Mouse (Mus musculus): Measurements from ENCODE around the gene Lsamp. TPM values are rescaled to one million over a fixed set of nuclear protein-coding genes. Genes with fewer than 3 reads are reported as not detected.

Gene Lsamp
- polyA plus RNA-seq, 1 experiment from 2014 or later = 0.95 TPM

GRCm38 (mm10) chr16:41179557-41179956 is 1195.4 kb downstream of the Lsamp start:
- H3K4me3 ChIP-seq (ENCODE audit: low read depth, low read length) = no peak overlapping the region
- H3K27me3 ChIP-seq (ENCODE audit: insufficient read depth, low read length) = no peaks in the 10 kb centered on the region
- TF ChIP-seq CTCF (IDR thresholded peaks at IDR 0.05; ENCODE audit: low read depth) = no peak
- H3K4me1 ChIP-seq (ENCODE audit: insufficient read depth) = no peaks in the 10 kb centered on the region
- H3K27ac ChIP-seq (ENCODE audit: low read depth) = no peak overlapping the region
- DNase-seq (peak; percentile 17), ATAC-seq (ENCODE audit: insufficient read depth) (peak; percentile 28; the same call in 1 of the 2 replicates)
- H3K9ac ChIP-seq = no peak overlapping the region
- 32% methylated on average over 3 of the region's 3 CpGs for WGBS
- H3K9me3 ChIP-seq (ENCODE audit: low read depth, low read length) = no peaks in the 10 kb centered on the region
- no peaks in the 10 kb centered on the region for H3K36me3 ChIP-seq (ENCODE audit: insufficient read depth)
- H3K4me2 ChIP-seq = no peak overlapping the region

- Histone ChIP-seq H3K4me3 (ENCODE audit: low read depth, low read length) (no peak overlapping the region), H3K36me3 (ENCODE audit: insufficient read depth) (no peaks in the 10 kb centered on the region), H3K4me1 (ENCODE audit: insufficient read depth) (no peaks in the 10 kb centered on the region), H3K4me2 (no peak overlapping the region), H3K27ac (ENCODE audit: low read depth) (no peak overlapping the region), H3K9ac (no peak overlapping the region), H3K27me3 (ENCODE audit: insufficient read depth, low read length) (no peaks in the 10 kb centered on the region), H3K9me3 (ENCODE audit: low read depth, low read length) (no peaks in the 10 kb centered on the region)
- WGBS = 49% methylated on average over 3 of the region's 3 CpGs
- DNase-seq (no peak), ATAC-seq (ENCODE audit: insufficient read depth) (no peak)
- no peak for TF ChIP-seq CTCF (IDR thresholded peaks at IDR 0.05; ENCODE audit: low read depth)
Measured at GRCm38 (mm10) chr16:41180867-41181266, 1196.7 kb downstream of the Lsamp start.

GRCm38 (mm10) chr16:41210055-41210454 is 1225.9 kb downstream of the Lsamp start:
- TF ChIP-seq CTCF (IDR thresholded peaks at IDR 0.05; ENCODE audit: low read depth) = no peak
- 94% methylated on average over 5 of the region's 5 CpGs for WGBS
- H3K27ac ChIP-seq (ENCODE audit: low read depth) = no peak overlapping the region
- no peak overlapping the region for H3K4me3 ChIP-seq (ENCODE audit: low read depth, low read length)
- no peaks in the 10 kb centered on the region for H3K27me3 ChIP-seq (ENCODE audit: insufficient read depth, low read length)
- H3K36me3 ChIP-seq (ENCODE audit: insufficient read depth) = no peaks in the 10 kb centered on the region
- no peak for ATAC-seq (ENCODE audit: insufficient read depth)
- H3K9me3 ChIP-seq (ENCODE audit: low read depth, low read length) = no peaks in the 10 kb centered on the region
- H3K9ac ChIP-seq = no peak overlapping the region
- H3K4me2 ChIP-seq = no peak overlapping the region
- no peak for DNase-seq
- no peaks in the 10 kb centered on the region for H3K4me1 ChIP-seq (ENCODE audit: insufficient read depth)

GRCm38 (mm10) chr16:41235829-41236228 is 1251.7 kb downstream of the Lsamp start:
- Histone ChIP-seq H3K9me3 (ENCODE audit: low read depth, low read length) (no peaks in the 10 kb centered on the region), H3K36me3 (ENCODE audit: insufficient read depth) (no peaks in the 10 kb centered on the region), H3K27me3 (ENCODE audit: insufficient read depth, low read length) (no peaks in the 10 kb centered on the region), H3K4me3 (ENCODE audit: low read depth, low read length) (no peak overlapping the region), H3K4me2 (no peak overlapping the region), H3K4me1 (ENCODE audit: insufficient read depth) (no peaks in the 10 kb centered on the region), H3K27ac (ENCODE audit: low read depth) (no peak overlapping the region), H3K9ac (no peak overlapping the region)
- no peak for DNase-seq
- no peak for TF ChIP-seq CTCF (IDR thresholded peaks at IDR 0.05; ENCODE audit: low read depth)
- ATAC-seq (ENCODE audit: insufficient read depth) = no peak

GRCm38 (mm10) chr16:41242841-41243240 is 1258.7 kb downstream of the Lsamp start:
- Histone ChIP-seq H3K4me2 (no peak overlapping the region), H3K9ac (no peak overlapping the region), H3K36me3 (ENCODE audit: insufficient read depth) (no peaks in the 10 kb centered on the region), H3K9me3 (ENCODE audit: low read depth, low read length) (no peaks in the 10 kb centered on the region), H3K4me3 (ENCODE audit: low read depth, low read length) (no peak overlapping the region), H3K27ac (ENCODE audit: low read depth) (no peak overlapping the region), H3K27me3 (ENCODE audit: insufficient read depth, low read length) (no peaks in the 10 kb centered on the region), H3K4me1 (ENCODE audit: insufficient read depth) (no peaks in the 10 kb centered on the region)
- 33% methylated on average over 4 of the region's 4 CpGs for WGBS
- TF ChIP-seq CTCF (IDR thresholded peaks at IDR 0.05; ENCODE audit: low read depth) = no peak
- ATAC-seq (ENCODE audit: insufficient read depth) (no peak), DNase-seq (peak; percentile 41)

- 9% methylated on average over 2 of the region's 2 CpGs for WGBS
- H3K4me1 ChIP-seq (ENCODE audit: insufficient read depth) = no peaks in the 10 kb centered on the region
- H3K27me3 ChIP-seq (ENCODE audit: insufficient read depth, low read length) = no peaks in the 10 kb centered on the region
- H3K27ac ChIP-seq (ENCODE audit: low read depth) = no peak overlapping the region
- DNase-seq (peak; percentile 86), ATAC-seq (ENCODE audit: insufficient read depth) (peak; percentile 71)
- no peak overlapping the region for H3K4me3 ChIP-seq (ENCODE audit: low read depth, low read length)
- H3K4me2 ChIP-seq = no peak overlapping the region
- no peak overlapping the region for H3K9ac ChIP-seq
- no peaks in the 10 kb centered on the region for H3K36me3 ChIP-seq (ENCODE audit: insufficient read depth)
- no peaks in the 10 kb centered on the region for H3K9me3 ChIP-seq (ENCODE audit: low read depth, low read length)
- TF ChIP-seq CTCF (IDR thresholded peaks at IDR 0.05; ENCODE audit: low read depth) = peak; percentile 64
Measured at GRCm38 (mm10) chr16:41244711-41245110, 1260.5 kb downstream of the Lsamp start.

- Histone ChIP-seq H3K4me3 (ENCODE audit: low read depth, low read length) (no peak overlapping the region), H3K4me1 (ENCODE audit: insufficient read depth) (no peaks in the 10 kb centered on the region), H3K36me3 (ENCODE audit: insufficient read depth) (no peaks in the 10 kb centered on the region), H3K4me2 (no peak overlapping the region), H3K27me3 (ENCODE audit: insufficient read depth, low read length) (no peaks in the 10 kb centered on the region), H3K27ac (ENCODE audit: low read depth) (no peak overlapping the region), H3K9me3 (ENCODE audit: low read depth, low read length) (no peaks in the 10 kb centered on the region), H3K9ac (no peak overlapping the region)
- peak; percentile 88 for TF ChIP-seq CTCF (IDR thresholded peaks at IDR 0.05; ENCODE audit: low read depth)
- WGBS = 45% methylated on average over 12 of the region's 12 CpGs
- DNase-seq (peak; percentile 88), ATAC-seq (ENCODE audit: insufficient read depth) (peak; percentile 62; the same call in 1 of the 2 replicates)
Measured at GRCm38 (mm10) chr16:41258145-41259035, 1274.2 kb downstream of the Lsamp start.

All from lung, embryonic 14.5 days (tissue).